Mouse (Mus musculus) kidney, adult 2 months (tissue): ENCODE results near the gene Fars2.

Experiments used
- CTCF ChIP-seq: fragments of 200-500 bp; conservative IDR thresholded peaks from 2 replicates; pipeline ENCODE4 v1.5.1; 2011; ENCODE audit warnings: low read depth, mild to moderate bottlenecking, control low read depth, low read length, moderate library complexity, mixed read lengths; ENCODE audit not compliant: insufficient read depth, insufficient read length
- POLR2A ChIP-seq: fragments of 200-500 bp; IDR thresholded peaks from one replicate; pipeline ENCODE4 v1.6.1; 2011; ENCODE audit warnings: low read depth, low read length, control low read depth

GRCm38 (mm10) chr13:36623556-36623955 is 506.3 kb downstream of the Fars2 start:
- TF ChIP-seq CTCF = no peak
- no peak for TF ChIP-seq POLR2A
